ENCODE assay signal across 8 mouse cellular contexts in the genomic region with DNA sequence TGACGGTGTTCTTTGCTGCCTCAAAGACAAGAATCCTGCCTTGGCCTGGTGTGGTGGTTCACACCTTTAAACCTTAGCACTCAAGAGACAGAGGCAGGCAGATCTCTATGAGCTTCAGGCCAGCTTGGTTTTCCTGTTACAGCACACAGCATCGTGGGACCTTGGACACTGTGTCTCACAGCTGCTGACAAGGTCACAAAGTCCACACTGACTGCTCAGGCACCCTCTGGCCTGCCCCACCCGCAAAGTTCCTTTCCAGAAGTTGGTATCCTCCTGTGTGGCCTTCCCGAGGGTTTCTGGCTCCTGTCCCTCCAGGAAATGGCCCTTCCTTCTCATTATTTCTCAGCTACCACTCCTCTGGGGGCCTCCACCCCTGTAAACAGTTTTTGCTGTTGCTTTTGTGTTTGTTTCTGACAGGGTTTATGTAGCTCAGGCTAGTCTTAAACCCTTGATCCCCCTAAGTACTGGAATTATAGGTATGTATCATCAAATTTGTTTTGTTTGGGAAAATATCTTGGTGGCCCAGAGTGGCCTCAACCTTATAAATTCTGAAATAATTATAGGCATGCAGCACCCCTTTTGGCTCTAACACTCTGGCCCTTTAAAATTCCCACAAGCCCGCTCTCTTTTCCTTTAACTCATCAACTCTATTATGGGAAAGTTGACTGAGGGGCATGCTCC. TPM values are rescaled to one million over a fixed set of nuclear protein-coding genes. Genes with fewer than 3 reads are reported as not detected.
DNase-seq lines count a peak whose midpoint lies in the region; ATAC-seq lines count a peak whose summit lies in the region.

Gene Pabpc4 (plus strand): TSS at position 631 of the 681 bp plus-strand sequence.

- H3K9me3 ChIP-seq in kidney, embryonic 15.5 days (replicated peaks), result no peaks in the 10 kb centered on the region

- no peaks in the 10 kb centered on the region for H3K36me3 ChIP-seq in kidney, embryonic 15.5 days
- no peaks in the 10 kb centered on the region for H3K36me3 ChIP-seq in macrophage (ENCODE audit: inconsistent target)

- H3K79me2 ChIP-seq in macrophage (ENCODE audit: inconsistent target), result no peaks in the 10 kb centered on the region

- no peak within 1 kb of the TSS for H3K4me3 ChIP-seq in kidney, embryonic 15.5 days (replicated peaks)
- H3K4me3 ChIP-seq in macrophage (ENCODE audit: inconsistent target), result no peak within 1 kb of the TSS

- DNase-seq in kidney, adult 8-10 months, result no peak
- DNase-seq in adrenal gland, postnatal 25 days, result peak; percentile 41
- DNase-seq in gastrocnemius, postnatal 10 days, result no peak
- DNase-seq in frontal cortex, postnatal 14 days (ENCODE audit: low spot score in 2 of 2), result no peak
- DNase-seq in urinary bladder, postnatal 25 days (ENCODE audit: low spot score), result no peak

- ATAC-seq in kidney, embryonic 15.5 days (replicated peaks; ENCODE audit: low FRiP score), result no peak
- ATAC-seq in inflammation-experienced regulatory T-cells, adult 6 months, result no peak

- no peak within 1 kb of the TSS for H3K4me2 ChIP-seq in kidney, embryonic 15.5 days

- H3K27ac ChIP-seq in kidney, embryonic 15.5 days, result no peak within 1 kb of the TSS
- H3K27ac ChIP-seq in macrophage, result no peak within 1 kb of the TSS

- WGBS in kidney, embryonic 15.5 days, result 63% methylated on average over 5 of the region's 5 CpGs
- 59% methylated on average over 5 of the region's 5 CpGs for WGBS in macrophage (ENCODE audit: missing documents)

- H3K9ac ChIP-seq in kidney, embryonic 15.5 days, result no peak within 1 kb of the TSS

- H3K27me3 ChIP-seq in kidney, embryonic 15.5 days, result no peaks in the 10 kb centered on the region

- peaks cover 16% of the 10 kb centered on the region for H3K4me1 ChIP-seq in kidney, embryonic 15.5 days

RNA-seq across cellular contexts. Expression of gene Pabpc4, which starts in this region (rescaled TPM):
- 45.3 and 47.4 TPM in 2 replicates for polyA plus RNA-seq in kidney, embryonic 15.5 days (2015; fragmentation: Nextera tagmentation; extraction: Ambion mirVana)
- 97.7 and 112 TPM in 2 replicates for total RNA-seq in adrenal gland, postnatal 25 days (2021)
- total RNA-seq in gastrocnemius, postnatal 10 days (2021), result 100 to 1,000 TPM; 279 to 289 TPM
- polyA plus RNA-seq in inflammation-experienced regulatory T-cells, adult 6 months (2017; shearing (Covaris generic)), result 10 to 100 TPM; 13.5 to 18.7 (median 14.7) TPM
- total RNA-seq in macrophage (2018; cell fraction: chromatin; rRNA removed), result 10 to 100 TPM; 17.4 to 94.4 (median 27.1) TPM
- total RNA-seq in macrophage (2018; cell fraction: cytosol; rRNA removed), result 10 to 100 TPM in 23 of 26 experiments, 1 to 10 TPM in 3; 8.1 to 36.0 (median 20.7) TPM
- total RNA-seq in macrophage (2018; cell fraction: nucleus; rRNA removed), result 10 to 100 TPM; 11.2 to 68.3 (median 22.8) TPM
- 18.6 to 41.2 TPM (median 28.6 TPM) in 3 replicates for polyA plus RNA-seq in macrophage (2018)
